Mouse (Mus musculus): ENCODE results near the gene Ubl4b.

DNA sequence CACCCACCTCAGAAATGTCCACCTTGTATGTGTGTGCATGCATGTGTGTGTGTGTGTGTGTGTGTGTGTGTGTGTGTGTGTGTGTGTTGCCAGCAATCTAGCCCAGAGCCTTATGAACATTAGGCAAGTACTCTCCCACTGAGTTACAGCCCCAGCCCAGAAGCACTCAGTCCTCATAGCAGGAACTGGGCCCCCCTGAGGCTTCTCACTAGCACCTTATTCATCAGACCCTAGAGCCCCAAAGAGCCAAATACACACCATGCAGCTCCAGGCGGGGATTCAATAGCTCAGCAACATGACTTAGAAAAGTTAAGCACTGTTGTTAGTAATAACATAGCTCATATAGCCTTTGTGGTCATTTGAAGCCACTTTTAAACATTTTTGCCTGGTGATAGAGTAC lies 50.3 kb downstream of the Ubl4b start:
- TF ChIP-seq CTCF (IDR thresholded peaks at IDR 0.05; ENCODE audit: extremely low read depth, insufficient read depth, low read length): no peak
- TF ChIP-seq POLR2A (IDR thresholded peaks at IDR 0.05; ENCODE audit: extremely low read depth, insufficient read depth, low read length): no peak

Measured in cortical plate, adult 2 months (tissue).